Mouse (Mus musculus) neural tube, embryonic 13.5 days (tissue): Measurements from ENCODE around the gene Crx. TPM values are rescaled to one million over a fixed set of nuclear protein-coding genes. Genes with fewer than 3 reads are reported as not detected.

Experiments
- ATAC-seq: fragments of 200-750 bp; cut with Nextera tagmentation; 2 replicates; pipeline ENCODE4 v1.8.0; 2017; ENCODE audit warnings: low read depth, mild to moderate bottlenecking, moderate TSS enrichment, moderate library complexity
- H3K27ac ChIP-seq: fragments of 300-500 bp; sonication (generic); replicated peaks from 2 replicates; pipeline ENCODE4 v1.5.1; 2015; ENCODE audit warnings: moderate library complexity, mild to moderate bottlenecking, inconsistent platforms
- H3K27me3 ChIP-seq: fragments of 300-500 bp; sonication (generic); 2 replicates; pipeline ENCODE4 v1.6.1; 2015; ENCODE audit warnings: mild to moderate bottlenecking, inconsistent platforms
- H3K36me3 ChIP-seq: fragments of 300-500 bp; sonication (generic); 2 replicates; pipeline ENCODE4 v1.6.1; 2015; ENCODE audit warnings: mild to moderate bottlenecking, inconsistent platforms
- H3K4me1 ChIP-seq: fragments of 300-500 bp; sonication (generic); replicated peaks from 2 replicates; pipeline ENCODE4 v1.6.1; 2015; ENCODE audit warnings: inconsistent platforms
- H3K4me2 ChIP-seq: fragments of 300-500 bp; sonication (generic); 2 replicates; pipeline ENCODE4 v1.6.1; 2015; ENCODE audit warnings: inconsistent platforms, mild to moderate bottlenecking, moderate library complexity
- H3K4me3 ChIP-seq: fragments of 300-500 bp; sonication (generic); 2 replicates; pipeline ENCODE4 v1.5.1; 2015; ENCODE audit warnings: mild to moderate bottlenecking, inconsistent platforms
- H3K9ac ChIP-seq: fragments of 300-500 bp; sonication (generic); 2 replicates; pipeline ENCODE4 v1.6.1; 2015; ENCODE audit warnings: moderate library complexity, mild to moderate bottlenecking, inconsistent platforms
- H3K9me3 ChIP-seq: fragments of 300-500 bp; sonication (generic); 2 replicates; pipeline ENCODE4 v1.6.1; 2016; ENCODE audit warnings: inconsistent platforms
- WGBS: fragments of 180-500 bp; shearing (Covaris S2); methylation state at CpG from one replicate; pipeline ENCODE4 v1.1.7; 2015; 5-methylcytosine and 5-hydroxymethylcytosine counted together
- polyA plus RNA-seq: library from polyadenylated mRNA; unstranded; fragments of >200 nt; fragmentation: Nextera tagmentation; extraction: Ambion mirVana; gene quantifications from 2 replicates; pipeline ENCODE4 v1.2.1, GENCODE M21; 2015

Gene Crx
- polyA plus RNA-seq, 1 experiment from 2014 or later = not detected

DNA sequence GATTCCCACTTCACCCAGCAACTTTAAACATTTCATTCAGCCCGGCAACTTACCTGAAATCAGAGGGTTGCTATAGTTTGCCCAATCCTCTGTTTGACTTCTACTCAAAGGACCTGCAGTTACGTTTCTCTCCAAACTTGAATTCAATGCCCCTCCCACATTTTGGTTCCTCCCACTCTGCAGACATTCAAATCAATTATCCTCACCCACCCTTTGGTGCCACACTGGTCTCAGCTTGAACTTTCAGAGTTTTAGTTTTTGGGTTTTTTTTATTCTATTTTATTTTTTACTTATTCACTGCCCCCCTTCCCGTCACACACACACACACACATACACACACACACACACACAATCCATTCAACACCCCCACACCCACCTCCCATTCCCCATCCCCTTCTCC is 40.2 kb downstream of the Crx start, which contains the start of gene Obox6:
Gene Obox6, minus strand, starts transcription at position 101 of the 400 bp plus-strand sequence.
- Histone ChIP-seq H3K9me3 (peaks cover 20% of the 10 kb centered on the region; the same call in 1 of the 2 replicates), H3K9ac (no peak within 1 kb of the TSS), H3K4me2 (no peak within 1 kb of the TSS), H3K36me3 (no peaks in the 10 kb centered on the region), H3K27me3 (no peaks in the 10 kb centered on the region), H3K4me3 (no peak within 1 kb of the TSS), H3K27ac (no peak within 1 kb of the TSS), H3K4me1 (no peaks in the 10 kb centered on the region)
- ATAC-seq = no peak
- 86% methylated on average over 3 of the region's 3 CpGs for WGBS

Other genes starting within 250 kb of the Crx start
- gene Obox3, start 240.1 kb downstream of the Crx start, polyA plus RNA-seq = not detected in 2 replicates
- gene Obox5, start 129.8 kb downstream of the Crx start, polyA plus RNA-seq = not detected in 2 replicates
- not detected in 2 replicates for gene Obox6, start 40.3 kb downstream of the Crx start, polyA plus RNA-seq
- gene Crxos, start 2.6 kb upstream of the Crx start, polyA plus RNA-seq = not detected in 2 replicates
- 1,338 and 1,452 TPM in 2 replicates for gene Selenow, start 42.4 kb upstream of the Crx start, polyA plus RNA-seq
- 128 and 148 TPM in 2 replicates for gene Nop53, start 66.1 kb upstream of the Crx start, polyA plus RNA-seq
- 9.3 and 12.6 TPM in 2 replicates for gene Ehd2, start 87.6 kb upstream of the Crx start, polyA plus RNA-seq
- 8.4 and 9.2 TPM in 2 replicates for gene Bicra, start 168.0 kb upstream of the Crx start, polyA plus RNA-seq
- gene Zfp541, start 181.8 kb upstream of the Crx start, polyA plus RNA-seq = 0.04 and 0.10 TPM in 2 replicates
- 235 and 247 TPM in 2 replicates for gene Napa, start 218.5 kb upstream of the Crx start, polyA plus RNA-seq
- 37.9 and 41.4 TPM in 2 replicates for gene Kptn, start 239.9 kb upstream of the Crx start, polyA plus RNA-seq
- gene Slc8a2, start 249.9 kb upstream of the Crx start, polyA plus RNA-seq = 1.1 and 1.4 TPM in 2 replicates